ENCODE assay signal across 15 mouse cellular contexts in genomic region chr13:63170282-63171073, GRCm38 (mm10).
DNase-seq lines count a peak whose midpoint lies in the region; ATAC-seq and TF ChIP-seq lines count a peak whose summit lies in the region.
"Had no signal": no experiment of that assay in that cellular context is flagged by ENCODE, and none has a peak within 500 bp of the region (broad histone marks: within the 10 kb centered on the region; RNA-seq: fewer than 3 reads in every experiment).

No protein-coding gene starts in this region.

- 48% methylated on average over 11 of the region's 11 CpGs for WGBS in intestine, embryonic 14.5 days
- 68% methylated on average over 11 of the region's 11 CpGs for WGBS in intestine, postnatal 0 days
- WGBS in embryonic facial prominence, embryonic 14.5 days = 27% methylated on average over 11 of the region's 11 CpGs
- WGBS in midbrain, embryonic 15.5 days = 67% methylated on average over 11 of the region's 11 CpGs

- no peaks in the 10 kb centered on the region for H3K27me3 ChIP-seq in intestine, embryonic 14.5 days (replicated peaks; ENCODE audit: control insufficient read depth, insufficient read depth, low read length)
- H3K27me3 ChIP-seq in intestine, postnatal 0 days (replicated peaks; ENCODE audit: control insufficient read depth, insufficient read depth, low read length) = no peaks in the 10 kb centered on the region
- H3K27me3 ChIP-seq in embryonic facial prominence, embryonic 14.5 days (replicated peaks; ENCODE audit: control insufficient read depth, insufficient read depth, low read length) = no peaks in the 10 kb centered on the region
- H3K27me3 ChIP-seq in midbrain, embryonic 15.5 days (replicated peaks) = no peaks in the 10 kb centered on the region
- H3K27me3 ChIP-seq: heart, embryonic 12.5 days; lung, embryonic 15.5 days had no signal

- H3K9ac ChIP-seq in intestine, embryonic 14.5 days (ENCODE audit: low read length) = no peak overlapping the region
- no peak overlapping the region for H3K9ac ChIP-seq in intestine, postnatal 0 days (ENCODE audit: low read depth, low read length)
- peak overlapping the region; percentile 2; the same call in 1 of the 2 replicates for H3K9ac ChIP-seq in embryonic facial prominence, embryonic 14.5 days (ENCODE audit: low read depth, low read length)
- no peak overlapping the region for H3K9ac ChIP-seq in midbrain, embryonic 15.5 days
- H3K9ac ChIP-seq: heart, embryonic 12.5 days; lung, embryonic 15.5 days had no signal

- no peaks in the 10 kb centered on the region for H3K36me3 ChIP-seq in intestine, embryonic 14.5 days (ENCODE audit: control insufficient read depth, insufficient read depth, low read length)
- H3K36me3 ChIP-seq in intestine, postnatal 0 days (ENCODE audit: control insufficient read depth, insufficient read depth) = no peaks in the 10 kb centered on the region
- no peaks in the 10 kb centered on the region for H3K36me3 ChIP-seq in embryonic facial prominence, embryonic 14.5 days (ENCODE audit: control insufficient read depth, insufficient read depth, low read length)
- H3K36me3 ChIP-seq in midbrain, embryonic 15.5 days (replicated peaks) = no peaks in the 10 kb centered on the region
- H3K36me3 ChIP-seq: heart, embryonic 12.5 days; lung, embryonic 15.5 days had no signal

- H3K4me3 ChIP-seq in intestine, embryonic 14.5 days (ENCODE audit: low read depth, low read length) = no peak overlapping the region
- H3K4me3 ChIP-seq in intestine, postnatal 0 days (ENCODE audit: low read depth, low read length) = no peak overlapping the region
- no peak overlapping the region for H3K4me3 ChIP-seq in embryonic facial prominence, embryonic 14.5 days (ENCODE audit: low read depth, low read length)
- no peak overlapping the region for H3K4me3 ChIP-seq in midbrain, embryonic 15.5 days
- H3K4me3 ChIP-seq: heart, embryonic 12.5 days; lung, embryonic 15.5 days had no signal

- peaks cover 13% of the 10 kb centered on the region; the same call in 1 of the 2 replicates for H3K4me1 ChIP-seq in intestine, embryonic 14.5 days (replicated peaks; ENCODE audit: control insufficient read depth, insufficient read depth, low read length)
- H3K4me1 ChIP-seq in intestine, postnatal 0 days (replicated peaks; ENCODE audit: control insufficient read depth, insufficient read depth, low read length) = no peaks in the 10 kb centered on the region
- peaks cover 23% of the 10 kb centered on the region for H3K4me1 ChIP-seq in embryonic facial prominence, embryonic 14.5 days (ENCODE audit: control insufficient read depth, insufficient read depth, low read length)
- H3K4me1 ChIP-seq in midbrain, embryonic 15.5 days = peaks cover 12% of the 10 kb centered on the region; the same call in 1 of the 2 replicates

- no peak overlapping the region for H3K4me2 ChIP-seq in intestine, embryonic 14.5 days (ENCODE audit: low read length)
- no peak overlapping the region for H3K4me2 ChIP-seq in intestine, postnatal 0 days (replicated peaks; ENCODE audit: low read depth)
- peak overlapping the region; percentile 10 for H3K4me2 ChIP-seq in embryonic facial prominence, embryonic 14.5 days (ENCODE audit: low read depth, low read length)
- no peak overlapping the region for H3K4me2 ChIP-seq in midbrain, embryonic 15.5 days
- H3K4me2 ChIP-seq: heart, embryonic 12.5 days; lung, embryonic 15.5 days had no signal

- no peak for TF ChIP-seq CTCF in intestine, postnatal 0 days (IDR thresholded peaks at IDR 0.05; ENCODE audit: low read depth)

- ATAC-seq in intestine, embryonic 14.5 days (replicated peaks; ENCODE audit: low FRiP score, low TSS enrichment, low read depth) = peak; percentile 79
- no peak for ATAC-seq in intestine, postnatal 0 days
- peak; percentile 67 for ATAC-seq in embryonic facial prominence, embryonic 14.5 days (ENCODE audit: low read depth)
- 0 out of 2 replicates have a peak, but pooled peaks have one; percentile 30 for ATAC-seq in midbrain, embryonic 15.5 days (replicated peaks)
- ATAC-seq in granulocyte monocyte progenitor cell, adult 5-6 weeks (replicated peaks; ENCODE audit: poor library complexity, severe bottlenecking) = no peak

- DNase-seq in intestine, embryonic 14.5 days (ENCODE audit: low spot score) = peak; percentile 58
- DNase-seq in ZHBTc4 (ENCODE audit: low read depth, low spot score) = peak; percentile 34
- peak; percentile 85 for DNase-seq in embryonic facial prominence, embryonic 14.5 days (ENCODE audit: low spot score)
- no peak for DNase-seq in urinary bladder, postnatal 4 days (ENCODE audit: low spot score in 2 of 2)
- DNase-seq in thymus, postnatal 36 days = no peak
- DNase-seq: adrenal gland, postnatal 10 days; cerebellum, adult 11-12 months; kidney, adult 2 months; layer of hippocampus, postnatal 36 days; thymus, postnatal 14 days had no signal

- peak overlapping the region; percentile 58 for H3K27ac ChIP-seq in intestine, embryonic 14.5 days (ENCODE audit: low read depth)
- no peak overlapping the region for H3K27ac ChIP-seq in intestine, postnatal 0 days (ENCODE audit: low read depth, low read length)
- peak overlapping the region; percentile 91 for H3K27ac ChIP-seq in embryonic facial prominence, embryonic 14.5 days (replicated peaks; ENCODE audit: low read depth, low read length)
- no peak overlapping the region for H3K27ac ChIP-seq in midbrain, embryonic 15.5 days
- H3K27ac ChIP-seq: lung, embryonic 15.5 days had no signal

- H3K9me3 ChIP-seq in intestine, embryonic 14.5 days (ENCODE audit: control insufficient read depth, low read length) = no peaks in the 10 kb centered on the region
- H3K9me3 ChIP-seq in intestine, postnatal 0 days (ENCODE audit: control insufficient read depth) = no peaks in the 10 kb centered on the region
- no peaks in the 10 kb centered on the region for H3K9me3 ChIP-seq in embryonic facial prominence, embryonic 14.5 days (ENCODE audit: control insufficient read depth, low read length)
- H3K9me3 ChIP-seq in midbrain, embryonic 15.5 days = no peaks in the 10 kb centered on the region
- H3K9me3 ChIP-seq: heart, embryonic 12.5 days; lung, embryonic 15.5 days had no signal

Comparison
In these comparisons a context has a peak if more than half of its experiments do, and no peak if none do; other contexts are left out.
1. ATAC-seq: peak in intestine, embryonic 14.5 days (single experiment), embryonic facial prominence, embryonic 14.5 days (single experiment) and midbrain, embryonic 15.5 days (single experiment); none in intestine, postnatal 0 days (single experiment) and granulocyte monocyte progenitor cell, adult 5-6 weeks (single experiment).
2. H3K27ac ChIP-seq: peak in intestine, embryonic 14.5 days (single experiment) and embryonic facial prominence, embryonic 14.5 days (single experiment); none in intestine, postnatal 0 days (single experiment) and midbrain, embryonic 15.5 days (single experiment).
3. DNase-seq: peak in intestine, embryonic 14.5 days (single experiment), ZHBTc4 (single experiment) and embryonic facial prominence, embryonic 14.5 days (single experiment); none in urinary bladder, postnatal 4 days (0 of 2) and thymus, postnatal 36 days (0 of 2).